Mouse (Mus musculus) liver, adult 2 months (tissue): ENCODE measurements around the gene Dmac2. TPM values are rescaled to one million over a fixed set of nuclear protein-coding genes. Genes with fewer than 3 reads are reported as not detected.

Experiments used
- DNase-seq: peaks from one replicate; pipeline ENCODE4 v3.0.0-alpha.2; 2011; ENCODE audit warnings: low read depth, low spot score; ENCODE audit errors: extremely low read depth
- H3K27ac ChIP-seq: fragments of 200-500 bp; replicated peaks from 2 replicates; pipeline ENCODE4 v1.5.1; 2012; ENCODE audit warnings: low read depth, mild to moderate bottlenecking, control low read depth, inconsistent platforms, low read length; ENCODE audit not compliant: insufficient read depth
- H3K27me3 ChIP-seq: fragments of 200-500 bp; 2 replicates; pipeline ENCODE4 v1.6.1; 2012; ENCODE audit warnings: mild to moderate bottlenecking, moderate library complexity, low read length, inconsistent platforms; ENCODE audit not compliant: control insufficient read depth, insufficient read depth
- H3K36me3 ChIP-seq: fragments of 200-500 bp; 2 replicates; pipeline ENCODE4 v1.6.1; 2012; ENCODE audit warnings: low read length, inconsistent platforms; ENCODE audit not compliant: control insufficient read depth, insufficient read depth
- H3K4me1 ChIP-seq: fragments of 200-500 bp; 2 replicates; pipeline ENCODE4 v1.6.1; 2011; ENCODE audit warnings: low read length; ENCODE audit not compliant: control insufficient read depth, insufficient read depth
- H3K4me3 ChIP-seq: fragments of 200-500 bp; 2 replicates; pipeline ENCODE4 v1.5.1; 2011; ENCODE audit warnings: low read depth, mild to moderate bottlenecking, control low read depth, low read length, moderate library complexity; ENCODE audit not compliant: insufficient read depth
- H3K79me2 ChIP-seq: fragments of 200-500 bp; 2 replicates; pipeline ENCODE4 v1.6.1; 2012; ENCODE audit warnings: inconsistent platforms, mild to moderate bottlenecking, low read length, moderate library complexity; ENCODE audit not compliant: control insufficient read depth, insufficient read depth
- H3K9ac ChIP-seq: fragments of 200-500 bp; 2 replicates; pipeline ENCODE4 v1.6.1; 2012; ENCODE audit warnings: low read depth, mild to moderate bottlenecking, control low read depth, inconsistent platforms, low read length
- CTCF ChIP-seq: fragments of 200-500 bp; IDR thresholded peaks from 2 replicates; pipeline ENCODE4 v1.5.1; 2011; ENCODE audit warnings: low read depth, low read length, control low read depth
- POLR2A ChIP-seq: fragments of 200-500 bp; IDR thresholded peaks from 2 replicates; pipeline ENCODE4 v1.6.1; 2011; ENCODE audit warnings: low read length, control low read depth; ENCODE audit not compliant: insufficient read depth; ENCODE audit errors: extremely low read depth
- WGBS: fragments of 180-500 bp; shearing (Covaris S2); methylation state at CpG from one replicate; pipeline ENCODE4 v1.1.7; 2018; 5-methylcytosine and 5-hydroxymethylcytosine counted together
- polyA plus RNA-seq: library from polyadenylated mRNA; depleted of rRNA; stranded (reverse); fragments of >200 nt; gene quantifications from 2 replicates; pipeline ENCODE4 v1.2.3, GENCODE M21; 2012
- total RNA-seq: library from RNA; depleted of rRNA; stranded (reverse); fragments of >200 nt; gene quantifications from 2 replicates; pipeline ENCODE4 v1.2.3, GENCODE M21; 2014

The Dmac2 gene
- total and polyA plus RNA-seq, 2 experiments, result 40.7 to 64.0 TPM

- TF ChIP-seq CTCF (peak; percentile 54), POLR2A (no peak)
- 14% methylated on average over 10 of the region's 10 CpGs for whole genome bisulfite sequencing
- Histone ChIP-seq H3K36me3 (no peaks in the 10 kb centered on the region), H3K4me3 (no peak overlapping the region), H3K79me2 (no peaks in the 10 kb centered on the region), H3K4me1 (no peaks in the 10 kb centered on the region), H3K27me3 (no peaks in the 10 kb centered on the region), H3K27ac (no peak overlapping the region), H3K9ac (no peak overlapping the region)
- DNase-seq, result peak; percentile 26
Measured at GRCm38 (mm10) chr7:25599663-25600062, 19.6 kb upstream of the Dmac2 start.

GRCm38 (mm10) chr7:25600666-25601065, 18.5 kb upstream of the Dmac2 start:
- Histone ChIP-seq H3K27me3 (no peaks in the 10 kb centered on the region), H3K4me1 (no peaks in the 10 kb centered on the region), H3K36me3 (no peaks in the 10 kb centered on the region), H3K27ac (no peak overlapping the region), H3K79me2 (no peaks in the 10 kb centered on the region), H3K4me3 (no peak overlapping the region), H3K9ac (no peak overlapping the region)
- no peak for TF ChIP-seq POLR2A
- no peak for TF ChIP-seq CTCF
- no peak for DNase-seq
- 84% methylated on average over 11 of the region's 11 CpGs for WGBS

DNA sequence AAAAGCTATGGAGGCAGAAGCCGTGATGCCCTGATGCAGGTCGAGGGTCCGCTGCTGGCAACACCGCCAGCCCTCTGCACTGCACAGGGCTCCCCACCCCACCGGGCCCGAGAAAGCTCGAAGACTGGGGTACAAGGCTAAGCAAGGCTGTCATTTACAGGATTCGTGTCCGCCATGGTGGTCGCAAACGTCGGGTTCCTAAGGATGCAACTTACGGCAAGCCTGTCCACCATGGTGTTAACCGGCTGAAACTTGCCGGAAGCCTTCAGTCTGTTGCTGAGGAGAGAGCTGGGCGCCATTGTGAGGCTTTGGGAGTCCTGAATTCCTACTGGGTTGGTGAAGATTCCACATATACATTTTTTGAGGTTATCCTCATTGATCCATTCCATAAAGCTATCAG, 17.9 kb upstream of the Dmac2 start:
- Histone ChIP-seq H3K36me3 (no peaks in the 10 kb centered on the region), H3K27ac (no peak overlapping the region), H3K4me3 (no peak overlapping the region), H3K79me2 (no peaks in the 10 kb centered on the region), H3K4me1 (no peaks in the 10 kb centered on the region), H3K9ac (no peak overlapping the region), H3K27me3 (no peaks in the 10 kb centered on the region)
- WGBS, result 91% methylated on average over 16 of the region's 16 CpGs
- TF ChIP-seq POLR2A (no peak), CTCF (no peak)
- no peak for DNase-seq

DNA sequence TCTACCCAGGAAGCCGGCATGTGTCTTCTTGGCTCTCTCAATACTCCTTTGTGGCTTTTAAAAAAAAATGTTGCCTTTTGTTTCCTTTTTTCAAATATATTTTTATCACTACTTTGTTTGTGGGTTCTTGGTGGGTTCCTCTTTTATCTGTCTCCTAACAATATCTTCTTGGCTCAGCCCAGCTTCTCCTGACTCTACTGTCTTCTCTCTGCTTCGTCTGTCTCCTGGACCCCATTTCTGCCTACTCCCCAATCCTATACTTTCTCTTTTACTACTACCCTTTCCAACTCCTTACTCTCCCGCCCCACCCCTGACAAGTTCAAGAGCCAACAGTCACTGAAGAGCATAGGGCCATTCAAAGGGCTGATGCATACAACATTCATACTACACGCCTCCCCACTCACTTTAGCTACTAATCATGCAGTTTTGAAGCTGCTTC, 12.6 kb upstream of the Dmac2 start:
- H3K79me2 ChIP-seq, result no peaks in the 10 kb centered on the region

DNA sequence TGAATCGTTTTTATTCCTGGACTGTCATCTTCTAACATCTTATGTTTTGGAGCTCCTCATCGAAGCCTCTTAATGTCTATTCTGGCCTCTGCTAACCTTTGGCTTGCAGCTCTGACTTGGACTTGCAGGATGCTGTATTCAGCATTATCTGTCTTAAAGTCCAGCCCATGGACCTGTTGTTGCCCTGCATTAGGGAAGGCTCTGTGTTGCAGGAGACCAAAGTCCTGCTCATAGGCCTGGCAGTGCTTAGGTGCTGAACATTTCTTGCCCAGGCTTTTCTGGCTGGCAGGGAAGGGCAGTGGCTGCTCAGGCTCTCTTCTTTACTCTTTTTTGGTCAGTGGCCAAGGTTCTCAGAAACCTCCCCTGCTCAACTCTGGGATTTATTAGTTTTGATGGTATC, 12.0 kb upstream of the Dmac2 start:
- H3K27me3 ChIP-seq, result no peaks in the 10 kb centered on the region
- TF ChIP-seq CTCF, result no peak
- TF ChIP-seq POLR2A, result no peak
- 64% methylated on average over 2 of the region's 2 CpGs for WGBS
- H3K4me3 ChIP-seq, result no peak overlapping the region
- no peak overlapping the region for H3K9ac ChIP-seq
- no peak for DNase-seq
- H3K79me2 ChIP-seq, result no peaks in the 10 kb centered on the region
- no peak overlapping the region for H3K27ac ChIP-seq
- no peaks in the 10 kb centered on the region for H3K36me3 ChIP-seq
- H3K4me1 ChIP-seq, result no peaks in the 10 kb centered on the region

More for the DNA sequence above, 12.6 kb upstream of the Dmac2 start:
- DNase-seq, result no peak
- Histone ChIP-seq H3K27ac (no peak overlapping the region), H3K4me1 (no peaks in the 10 kb centered on the region), H3K9ac (no peak overlapping the region), H3K4me3 (no peak overlapping the region), H3K36me3 (no peaks in the 10 kb centered on the region), H3K27me3 (no peaks in the 10 kb centered on the region)
- WGBS, result 79% methylated on average over 4 of the region's 4 CpGs
- TF ChIP-seq CTCF (no peak), POLR2A (no peak)

DNA sequence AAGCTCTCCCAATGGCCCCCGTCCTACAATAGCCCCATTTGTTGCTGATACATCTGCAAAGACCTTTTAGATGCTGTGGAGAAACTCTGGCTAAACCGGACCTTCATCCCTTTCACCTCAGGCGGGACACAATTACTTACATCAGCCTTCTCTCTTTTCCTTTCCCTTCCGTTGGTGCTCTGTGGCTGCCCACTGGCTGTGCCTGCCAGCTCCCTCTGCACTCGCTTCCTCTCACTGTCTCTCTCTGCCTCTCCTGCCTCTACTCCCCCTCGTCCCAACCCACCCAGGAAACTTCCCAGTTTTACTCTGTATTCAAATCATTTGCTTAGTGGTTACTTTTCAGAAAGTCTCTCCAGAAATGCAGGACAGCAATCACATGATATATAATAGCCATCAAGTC, 9.2 kb upstream of the Dmac2 start:
- 57% methylated on average over 6 of the region's 6 CpGs for WGBS
- H3K36me3 ChIP-seq, result no peaks in the 10 kb centered on the region
- H3K79me2 ChIP-seq, result no peaks in the 10 kb centered on the region
- no peak for TF ChIP-seq CTCF
- TF ChIP-seq POLR2A, result no peak
- no peak overlapping the region for H3K4me3 ChIP-seq
- H3K4me1 ChIP-seq, result no peaks in the 10 kb centered on the region
- no peak overlapping the region for H3K9ac ChIP-seq
- no peak for DNase-seq
- no peaks in the 10 kb centered on the region for H3K27me3 ChIP-seq
- no peak overlapping the region for H3K27ac ChIP-seq
